Mouse (Mus musculus) spleen, adult 18-20 months (tissue): ENCODE data around the gene Cd72.

Experiments used
- DNase-seq, 2 experiments: peaks; one replicate each; pipeline ENCODE4 v3.0.0; 2022; ENCODE audit warnings: mixed read lengths in 2 of 2

The Cd72 gene

DNA sequence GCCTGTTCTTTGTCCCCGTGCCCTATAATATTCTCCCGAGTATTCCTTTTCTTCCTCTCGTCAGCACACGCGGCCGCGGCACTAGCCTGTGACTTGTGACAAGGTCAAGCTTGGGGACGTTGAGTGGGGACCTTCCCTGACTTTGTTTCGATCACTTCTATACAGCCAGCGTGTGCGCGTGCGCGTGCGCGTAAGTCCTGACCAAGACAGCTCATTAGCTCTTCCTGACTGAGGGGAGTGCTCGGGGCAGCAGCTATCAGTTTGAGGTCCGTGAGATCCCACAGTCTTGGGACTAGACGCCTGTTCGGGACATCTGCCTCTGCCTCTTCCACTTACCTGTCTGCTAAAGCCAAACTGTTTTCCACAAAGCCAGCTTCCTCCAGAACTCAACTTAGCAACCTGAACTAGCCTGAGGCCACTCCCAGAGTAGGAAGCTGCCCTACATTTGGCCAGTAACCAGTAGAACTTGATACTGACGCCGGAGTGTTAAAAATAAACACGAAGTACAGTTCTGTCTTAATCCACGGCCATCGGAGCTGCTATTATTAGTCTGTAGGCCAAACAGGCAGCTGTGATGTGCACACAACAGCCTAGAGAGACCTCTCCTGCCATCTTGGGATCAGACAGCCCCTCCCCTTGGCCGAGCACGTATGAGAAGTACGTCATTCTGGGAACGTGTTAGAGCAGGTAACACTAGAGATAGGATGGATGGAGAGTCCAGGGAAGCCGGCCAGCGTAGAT, 54.9 kb downstream of the Cd72 start:
- no peak for DNase-seq

DNA sequence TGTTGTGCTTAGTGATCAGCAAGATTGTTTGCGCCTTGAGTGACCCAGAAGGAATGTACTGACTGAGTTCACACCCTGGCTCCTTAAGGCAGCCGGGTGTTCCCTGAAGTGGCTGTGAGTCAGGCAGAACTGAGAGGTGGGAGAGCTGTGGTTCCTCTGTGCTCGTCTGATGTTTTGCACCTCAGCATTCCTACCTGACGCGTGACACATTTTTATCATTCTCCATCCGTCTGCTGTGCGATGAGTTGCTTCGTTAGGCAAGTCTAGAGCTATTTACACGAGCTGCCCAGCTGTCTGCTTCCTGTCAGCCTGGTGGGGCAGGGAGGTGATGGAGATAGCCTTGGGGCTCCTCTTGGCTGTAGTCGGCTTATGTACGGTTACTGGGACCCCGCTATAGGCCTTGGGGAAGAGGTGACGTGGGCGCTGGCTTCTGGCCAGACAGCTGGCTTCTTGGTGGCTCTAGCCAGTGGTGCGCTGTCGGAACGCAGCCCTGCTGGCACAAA, 55.5 kb downstream of the Cd72 start:
- no peak for DNase-seq

DNA sequence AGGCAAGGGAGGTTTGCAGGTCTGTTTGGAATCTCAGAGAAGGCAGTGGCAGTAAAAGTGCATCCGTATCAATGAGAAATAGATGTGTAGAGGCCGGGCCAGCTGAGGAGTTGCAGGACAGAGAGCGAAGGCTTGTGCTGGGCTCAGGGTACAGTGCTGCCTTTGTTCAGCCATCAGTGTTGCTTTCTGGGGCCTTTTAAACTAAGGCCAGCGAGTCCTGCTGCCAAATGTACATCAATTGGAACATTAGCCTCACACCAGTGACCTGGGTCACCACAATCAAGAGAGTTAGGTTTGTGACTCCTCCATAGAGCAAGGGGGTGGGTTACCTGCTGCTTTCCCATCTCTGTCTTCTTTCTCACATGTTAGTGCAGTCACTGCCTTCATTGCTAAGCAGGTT, 56.4 kb downstream of the Cd72 start:
- DNase-seq = no peak
